Mouse (Mus musculus): ENCODE results near the gene Dcbld2.

Dcbld2 gene

GRCm38 (mm10) chr16:58516960-58517798 lies 108.9 kb downstream of the Dcbld2 start:
- in situ Hi-C loops (cut with MboI; ENCODE audit: low pct_unique_long_range_greater_than_20kb in 1 of 2, low sequenced_read_pairs in 2 of 2, unreplicated experiment in 1 of 2), result no loop called here

Measured in mouse embryonic stem cell (cell line).